Mouse (Mus musculus): ENCODE results near the gene Ctxn2. TPM values are rescaled to one million over a fixed set of nuclear protein-coding genes. Genes with fewer than 3 reads are reported as not detected.

Ctxn2 gene
- polyA plus RNA-seq (2017; shearing (Covaris generic)) = not detected

DNA sequence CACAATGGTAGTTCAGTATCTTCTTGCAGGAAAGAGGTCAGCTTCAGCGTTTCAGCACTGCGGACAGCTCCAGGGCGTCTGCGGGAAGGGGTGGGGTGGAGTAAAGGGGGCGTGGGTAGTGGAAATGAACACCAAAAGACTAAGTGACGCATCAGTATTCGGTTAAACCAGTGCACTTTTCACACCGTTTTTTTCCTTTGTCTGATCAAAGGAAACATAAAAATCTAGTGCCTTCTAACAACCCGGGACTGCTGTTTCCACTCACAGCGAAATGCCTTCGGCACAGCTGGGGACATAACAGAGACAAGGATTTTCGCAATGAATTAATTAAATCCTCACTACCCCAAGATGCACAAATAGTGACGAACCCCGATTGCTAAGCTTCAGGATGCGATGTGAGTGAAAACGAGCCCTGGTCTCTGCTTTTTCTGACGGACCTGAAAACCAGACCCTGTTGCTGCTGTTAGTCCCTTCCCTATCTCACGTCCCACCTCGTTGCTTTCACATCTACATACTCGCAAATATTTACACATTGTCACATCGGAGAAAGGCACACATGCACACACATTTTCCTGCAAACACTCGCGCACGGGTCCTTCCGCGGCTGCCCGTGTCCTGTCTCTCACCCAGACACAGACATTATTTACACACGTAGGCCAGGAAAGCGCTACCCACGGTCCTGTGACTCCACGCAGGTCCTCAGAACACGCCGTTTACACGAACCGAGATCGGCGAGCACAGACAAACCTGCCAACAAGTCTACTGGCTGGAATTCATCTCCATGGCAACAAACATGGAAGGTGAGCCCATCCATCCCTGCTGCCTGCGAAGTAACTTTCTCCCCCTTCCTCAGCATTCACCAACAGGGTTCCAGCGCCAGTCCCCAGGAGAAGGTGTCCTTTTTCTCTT is at the start of gene Ctxn2:
Gene Ctxn2, plus strand, starts transcription at position 790 of the 909 bp plus-strand sequence.

DNA sequence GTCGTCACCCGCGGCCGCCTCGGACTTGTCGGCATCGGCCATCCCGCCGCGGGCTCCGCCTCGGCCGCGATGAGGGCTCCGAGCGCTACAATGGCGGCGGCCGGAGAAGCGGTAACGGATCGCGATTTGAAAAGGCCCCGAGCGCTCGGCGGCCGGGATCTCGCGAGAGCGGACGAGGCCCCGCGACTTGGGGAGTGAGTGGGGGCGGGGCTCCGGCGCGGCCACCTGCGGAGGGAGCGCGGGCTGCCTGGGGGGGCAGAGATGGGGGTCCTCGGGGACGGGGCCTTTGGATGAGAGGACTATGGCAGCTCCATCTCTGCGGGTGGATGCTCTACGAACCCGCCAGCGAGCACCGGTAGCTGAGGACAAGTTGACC is 13.0 kb upstream of the Ctxn2 start, which contains the start of gene Myef2:
Gene Myef2, minus strand, starts transcription at position 185 of the 376 bp plus-strand sequence.

DNA sequence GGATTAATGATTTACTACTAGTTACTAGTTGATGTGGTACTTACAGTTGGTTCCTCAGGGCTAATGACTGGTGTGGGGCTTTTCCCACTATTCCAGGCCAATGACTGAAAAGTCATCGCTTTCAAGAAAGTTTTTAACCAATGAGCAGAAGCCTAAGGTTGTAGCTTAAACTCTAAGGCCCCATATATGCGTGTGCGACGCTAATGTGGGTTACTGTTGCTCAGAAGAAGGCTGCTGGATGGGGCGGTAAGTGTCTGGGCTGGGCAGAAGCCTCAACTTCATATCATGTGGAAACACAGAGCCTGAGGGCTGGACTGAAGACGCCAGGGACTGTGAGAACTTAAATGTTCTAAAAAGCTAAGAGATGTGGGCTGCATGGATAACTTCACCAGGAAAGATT is 15.9 kb downstream of the Ctxn2 start, which contains the start of gene Slc12a1:
Gene Slc12a1, plus strand, starts transcription at position 118 of the 400 bp plus-strand sequence.

Other genes starting within 250 kb of the Ctxn2 start
- gene Slc24a5, start 68.6 kb upstream of the Ctxn2 start, polyA plus RNA-seq (2017; shearing (Covaris generic)) = 1.5 TPM
- 10.0 TPM for gene Myef2, start 13.0 kb upstream of the Ctxn2 start, polyA plus RNA-seq (2017; shearing (Covaris generic))
- not detected for gene Slc12a1, start 15.8 kb downstream of the Ctxn2 start, polyA plus RNA-seq (2017; shearing (Covaris generic))
- 47.9 TPM for gene Dut, start 110.5 kb downstream of the Ctxn2 start, polyA plus RNA-seq (2017; shearing (Covaris generic))